Mouse (Mus musculus) cerebellum, postnatal 25 days (tissue): ENCODE results near the gene Adamts9.

Source experiments
- DNase-seq, 2 experiments: peaks; one replicate each; pipeline ENCODE4 v3.0.0; 2021; ENCODE audit warnings: mixed read lengths in 2 of 2

Gene Adamts9

GRCm38 (mm10) chr6:92858721-92859510 lies 84.4 kb downstream of the Adamts9 start:
- no peak for DNase-seq

DNA sequence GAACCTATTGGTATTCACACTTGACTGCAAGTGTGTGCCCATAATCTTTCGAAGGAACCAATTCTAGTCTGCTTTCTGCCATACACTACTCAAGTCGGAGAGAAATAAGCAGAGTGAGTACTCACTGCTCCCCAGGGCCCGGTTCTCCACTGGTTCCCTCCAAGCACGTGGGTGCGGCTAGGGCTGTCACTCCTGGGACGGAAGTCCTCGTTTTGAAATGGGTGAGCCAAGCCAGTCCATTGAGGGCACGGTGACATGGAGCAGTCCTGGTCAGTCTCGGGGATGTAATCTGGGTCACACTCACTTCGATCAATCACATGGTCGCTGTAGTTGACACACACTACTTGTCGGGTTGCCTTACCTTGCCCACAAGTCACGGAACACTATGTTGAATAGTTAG lies 85.5 kb downstream of the Adamts9 start:
- no peak for DNase-seq

DNA sequence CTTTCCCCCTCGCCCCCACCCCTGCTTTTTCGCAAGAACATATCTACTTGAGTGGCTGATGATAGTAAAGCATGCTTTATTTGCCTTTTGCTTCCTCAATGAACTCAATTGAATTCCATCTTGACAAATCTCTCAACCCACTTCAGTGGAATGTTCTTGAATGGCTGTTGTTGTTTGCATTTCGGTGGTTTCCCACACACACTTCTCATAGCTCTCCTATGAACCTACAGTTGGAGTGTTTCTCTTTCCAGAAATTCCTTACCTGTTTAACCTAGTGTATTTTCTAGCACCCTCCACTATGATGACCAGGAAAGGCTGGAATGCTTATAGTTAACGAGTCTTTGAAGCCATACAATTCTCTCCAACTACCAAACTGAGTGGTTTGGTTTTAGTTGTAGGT lies 88.4 kb downstream of the Adamts9 start:
- DNase-seq, result no peak

DNA sequence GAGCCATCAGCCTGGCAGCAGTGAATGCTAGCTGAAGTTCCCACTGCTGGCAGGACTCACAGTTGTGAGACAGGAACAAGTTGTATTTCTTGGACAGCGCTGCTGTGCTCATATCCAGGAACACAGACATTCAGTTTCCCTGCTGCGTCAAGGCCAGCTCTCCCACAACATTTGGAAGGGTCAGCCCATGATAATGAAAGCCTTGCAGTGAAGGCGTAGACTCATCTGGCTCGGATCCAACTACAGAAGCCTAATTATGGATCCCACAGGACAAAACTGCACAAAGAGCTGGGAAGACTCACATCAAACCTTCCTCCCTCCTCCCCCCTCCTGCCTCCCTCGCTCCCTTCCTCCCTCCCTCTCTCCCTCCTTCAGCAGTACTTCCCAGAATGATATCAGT lies 93.0 kb downstream of the Adamts9 start:
- peak; percentile 10 to 17 for DNase-seq

GRCm38 (mm10) chr6:92849208-92849607 lies 94.1 kb downstream of the Adamts9 start:
- DNase-seq, result no peak

DNA sequence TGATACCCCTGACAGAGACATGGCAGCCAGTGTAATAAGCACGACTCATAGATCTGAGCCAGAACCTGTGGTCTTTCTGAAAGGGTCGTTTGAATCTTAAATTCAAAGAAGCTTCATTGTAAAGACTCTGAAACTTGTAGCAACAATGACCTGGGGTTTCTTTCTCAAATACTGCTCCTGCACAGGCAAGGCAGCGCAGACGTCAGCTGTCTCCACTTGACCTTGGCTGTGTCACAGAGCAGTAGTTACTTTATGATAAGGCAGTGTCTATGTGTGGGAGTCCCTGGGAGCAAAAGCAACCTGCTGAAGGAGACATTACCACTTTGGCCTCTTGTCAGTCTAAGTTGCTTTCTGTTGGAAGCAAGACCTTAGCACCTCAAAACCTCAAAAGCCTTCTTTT lies 96.7 kb downstream of the Adamts9 start:
- no peak for DNase-seq

DNA sequence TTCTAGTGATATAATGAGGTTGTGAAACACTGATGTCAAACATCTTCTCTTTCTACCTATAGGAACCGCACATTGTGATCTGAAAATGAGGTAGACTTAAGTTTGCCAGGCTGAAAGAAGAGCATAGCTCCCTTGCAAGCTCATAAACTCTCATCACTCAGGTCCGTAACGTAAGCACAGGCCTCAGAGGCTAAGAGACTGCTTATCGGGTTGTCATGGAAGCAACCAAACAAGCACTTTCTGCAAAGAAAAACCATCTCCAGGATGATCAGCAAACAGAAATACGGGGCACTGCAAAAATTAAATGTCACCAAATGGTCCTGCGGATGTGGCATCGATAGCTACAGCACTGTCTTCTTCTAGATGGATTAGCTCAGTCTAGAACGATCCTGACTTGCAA lies 97.4 kb downstream of the Adamts9 start:
- no peak for DNase-seq

GRCm38 (mm10) chr6:92843474-92843873 lies 99.8 kb downstream of the Adamts9 start:
- no peak for DNase-seq

GRCm38 (mm10) chr6:92842000-92842399 lies 101.3 kb downstream of the Adamts9 start:
- DNase-seq, result no peak

GRCm38 (mm10) chr6:92831106-92831505 lies 112.2 kb downstream of the Adamts9 start:
- no peak for DNase-seq

GRCm38 (mm10) chr6:92829148-92829547 lies 114.1 kb downstream of the Adamts9 start:
- no peak for DNase-seq

DNA sequence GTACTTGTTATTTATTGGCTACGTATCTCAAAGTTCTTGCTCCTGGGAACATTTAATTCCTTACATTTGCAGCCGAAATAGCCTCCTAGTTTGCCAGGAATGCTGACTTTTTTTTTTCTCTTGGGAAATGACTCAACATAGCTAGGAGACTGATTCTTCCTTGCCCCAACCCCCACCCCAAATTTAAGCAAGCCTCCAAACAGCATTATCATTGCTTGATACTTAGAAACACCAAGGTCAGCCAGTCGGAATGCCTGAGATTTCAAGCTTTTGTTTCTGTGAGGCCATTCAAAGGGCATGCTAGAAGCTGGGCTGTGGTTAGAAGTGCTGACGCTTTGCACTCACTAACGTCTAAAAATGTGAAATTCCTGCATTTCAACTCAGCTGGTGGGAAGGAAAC lies 115.9 kb downstream of the Adamts9 start:
- DNase-seq, result no peak

GRCm38 (mm10) chr6:92826561-92826960 lies 116.7 kb downstream of the Adamts9 start:
- no peak for DNase-seq

- DNase-seq, result no peak
Measured at GRCm38 (mm10) chr6:92823991-92824390, 119.3 kb downstream of the Adamts9 start.

GRCm38 (mm10) chr6:92822006-92822405 lies 121.3 kb downstream of the Adamts9 start:
- no peak for DNase-seq

DNA sequence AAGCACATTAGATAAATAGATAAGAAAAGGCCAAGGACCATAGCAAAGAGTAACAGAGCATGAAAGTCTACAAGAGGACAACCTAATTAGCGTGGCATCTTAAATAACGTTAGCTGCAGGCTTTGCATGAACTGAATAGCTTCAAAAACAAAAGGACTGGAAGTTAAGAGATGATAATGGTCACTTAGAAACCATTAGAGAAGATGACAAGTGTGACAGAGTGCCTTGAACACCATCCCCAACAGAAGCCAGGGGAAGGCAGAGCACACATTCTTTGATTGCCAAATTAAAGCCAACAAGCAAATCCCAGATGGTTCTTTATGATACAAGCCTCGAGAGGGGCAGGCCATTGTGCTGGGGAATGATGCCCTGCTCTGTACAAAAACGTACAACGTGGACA lies 121.7 kb downstream of the Adamts9 start:
- no peak for DNase-seq

DNA sequence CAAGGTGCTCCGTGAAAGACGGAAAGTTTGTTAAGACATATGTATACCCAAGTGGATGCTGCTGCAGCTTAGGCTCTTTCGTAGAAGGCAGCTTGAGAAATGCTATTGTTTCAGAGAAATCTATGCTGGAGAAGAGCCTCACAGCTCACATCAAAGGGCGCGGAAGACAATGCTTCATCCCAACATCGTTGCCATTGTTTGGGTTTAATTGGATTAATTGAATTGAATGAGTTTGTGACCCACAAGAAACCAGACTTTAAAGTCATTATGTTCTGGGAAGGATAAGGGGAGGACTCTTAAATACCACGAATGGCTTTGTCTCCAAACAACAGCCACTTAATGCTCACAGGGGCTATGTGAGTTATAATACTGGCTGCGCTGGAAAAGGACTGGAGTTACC lies 125.6 kb downstream of the Adamts9 start:
- DNase-seq, result no peak

GRCm38 (mm10) chr6:92816311-92816751 lies 127.0 kb downstream of the Adamts9 start, which contains the start of gene A730049H05Rik:
Gene A730049H05Rik (plus strand): TSS chr6:92816478.
- DNase-seq, result no peak

DNA sequence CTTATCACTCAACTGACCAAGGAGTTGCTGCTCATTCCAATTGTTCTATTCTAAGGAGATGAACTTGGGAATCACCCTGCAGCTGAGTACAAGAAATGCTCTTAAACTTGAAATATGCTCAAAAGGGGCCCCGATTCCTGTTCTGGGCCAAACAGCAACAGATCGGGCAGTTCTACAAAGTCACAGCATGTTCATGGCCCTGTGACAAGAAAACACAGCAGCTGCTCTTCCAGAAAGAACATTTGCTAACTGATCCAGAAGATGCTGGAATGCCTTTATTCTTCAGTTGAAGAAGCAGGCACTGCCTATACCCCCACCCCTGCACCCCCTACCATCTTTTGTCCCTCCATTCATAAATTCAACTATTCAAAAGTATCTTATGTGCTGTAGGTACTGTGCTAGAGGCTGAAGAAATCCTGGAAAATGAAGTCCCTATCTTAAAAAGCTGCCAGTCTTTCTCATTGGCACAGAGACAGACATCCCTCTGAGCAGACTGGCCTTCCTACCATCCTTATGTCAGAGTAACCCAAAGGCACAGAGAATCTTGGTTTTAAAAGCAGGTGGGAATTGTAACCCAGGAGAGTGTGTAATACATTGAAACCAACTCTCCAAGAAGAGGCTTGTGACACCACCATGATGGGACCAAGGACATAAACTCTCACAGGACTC lies 130.5 kb downstream of the Adamts9 start:
- DNase-seq, result peak; percentile 55 to 59

DNA sequence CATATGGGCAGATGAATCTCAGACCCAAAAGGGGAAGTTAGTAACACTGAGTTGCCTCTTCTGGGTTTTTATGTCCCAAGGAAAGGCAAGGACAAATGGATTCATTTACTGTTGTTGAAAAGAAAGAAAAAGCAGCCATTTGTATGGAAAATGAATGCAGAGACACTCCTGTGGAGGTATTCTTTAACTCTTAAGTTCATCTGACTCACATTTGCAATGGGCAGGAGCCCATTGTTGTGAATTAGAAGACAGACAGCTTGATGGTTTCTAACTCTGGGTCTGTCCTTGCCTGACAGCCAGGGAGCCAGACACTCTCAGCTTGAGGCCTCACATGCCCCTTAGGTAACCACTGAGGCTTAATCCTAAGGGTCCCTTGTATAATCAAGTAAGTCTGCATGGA lies 131.7 kb downstream of the Adamts9 start:
- no peak for DNase-seq

GRCm38 (mm10) chr6:92810628-92811027 lies 132.7 kb downstream of the Adamts9 start:
- DNase-seq, result no peak

- no peak for DNase-seq
Measured at GRCm38 (mm10) chr6:92809818-92810217, 133.5 kb downstream of the Adamts9 start.

DNA sequence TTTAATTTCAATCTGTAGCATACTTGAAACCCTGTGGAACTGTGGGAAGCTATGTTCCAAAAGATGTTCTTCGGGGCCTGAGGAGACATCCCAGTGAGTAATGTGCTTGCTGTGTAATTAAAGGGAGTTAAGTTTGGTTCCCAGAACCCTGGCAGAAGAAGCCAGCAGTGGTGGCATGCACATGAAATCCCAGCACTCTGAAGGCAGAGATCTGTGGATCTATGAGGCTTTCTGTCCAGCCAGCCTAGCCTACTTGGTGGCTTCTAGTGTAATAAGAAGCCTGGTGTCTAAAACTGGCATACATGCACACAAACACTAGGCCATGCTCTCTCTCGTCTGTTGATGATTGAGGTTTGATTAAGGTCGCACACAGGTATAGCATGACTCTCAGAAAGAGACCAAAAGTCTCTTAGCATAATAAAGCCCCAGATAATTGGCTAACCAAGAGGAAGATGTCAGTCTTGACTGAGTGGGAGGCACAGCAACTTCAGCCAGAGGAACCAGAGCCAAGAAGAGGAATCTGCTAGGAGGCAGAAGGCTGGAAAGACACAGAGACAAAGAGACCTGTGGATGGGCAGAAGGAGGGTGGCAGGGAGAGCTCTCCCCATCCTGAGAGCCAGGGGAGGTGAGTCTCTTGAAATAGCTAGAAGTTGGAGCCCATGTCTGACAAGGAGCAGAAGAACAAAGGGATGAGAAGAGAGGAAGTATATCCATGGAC lies 138.9 kb downstream of the Adamts9 start:
- no peak for DNase-seq

DNA sequence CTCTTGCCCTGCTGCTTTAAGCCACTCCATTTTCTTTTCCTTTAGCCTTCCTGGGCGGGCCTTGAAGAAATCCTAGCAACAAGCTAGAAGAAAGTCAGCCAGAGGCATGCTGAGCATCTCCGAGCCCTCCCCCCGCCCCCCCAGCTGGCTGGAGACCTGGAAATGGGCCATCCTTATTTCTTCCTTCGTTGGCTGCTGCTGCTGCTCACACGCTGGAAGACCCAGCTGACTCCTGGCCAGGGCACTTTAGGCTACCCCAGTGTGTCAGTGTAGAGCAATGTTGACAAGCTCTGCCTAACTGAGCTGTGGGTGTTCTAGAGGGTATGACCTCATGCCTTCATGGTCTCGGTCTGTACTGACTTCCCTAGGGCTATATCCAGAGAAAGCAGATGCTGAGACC lies 140.1 kb downstream of the Adamts9 start:
- no peak for DNase-seq
